Mouse (Mus musculus) gastrocnemius, postnatal 4 days (tissue): ENCODE data around the gene Pip5k1c. TPM values are rescaled to one million over a fixed set of nuclear protein-coding genes. Genes with fewer than 3 reads are reported as not detected.

Experiments used
- DNase-seq, 2 experiments: peaks; one replicate each; pipeline ENCODE4 v3.0.0; 2021 to 2022; ENCODE audit warnings: low spot score in 2 of 2, mixed read lengths in 2 of 2
- total RNA-seq, 2 experiments: library from RNA; stranded (reverse); gene quantifications; 2 replicates each; pipeline ENCODE4 v1.2.3; 2021

Gene Pip5k1c
- total RNA-seq, 2 experiments from 2014 or later: 35.8 TPM

- DNase-seq: no peak
These were observed 51.8 kb downstream of the Pip5k1c start for GRCm38 (mm10) chr10:81344421-81345161.

GRCm38 (mm10) chr10:81345162-81345534, 52.4 kb downstream of the Pip5k1c start:
- no peak for DNase-seq

DNA sequence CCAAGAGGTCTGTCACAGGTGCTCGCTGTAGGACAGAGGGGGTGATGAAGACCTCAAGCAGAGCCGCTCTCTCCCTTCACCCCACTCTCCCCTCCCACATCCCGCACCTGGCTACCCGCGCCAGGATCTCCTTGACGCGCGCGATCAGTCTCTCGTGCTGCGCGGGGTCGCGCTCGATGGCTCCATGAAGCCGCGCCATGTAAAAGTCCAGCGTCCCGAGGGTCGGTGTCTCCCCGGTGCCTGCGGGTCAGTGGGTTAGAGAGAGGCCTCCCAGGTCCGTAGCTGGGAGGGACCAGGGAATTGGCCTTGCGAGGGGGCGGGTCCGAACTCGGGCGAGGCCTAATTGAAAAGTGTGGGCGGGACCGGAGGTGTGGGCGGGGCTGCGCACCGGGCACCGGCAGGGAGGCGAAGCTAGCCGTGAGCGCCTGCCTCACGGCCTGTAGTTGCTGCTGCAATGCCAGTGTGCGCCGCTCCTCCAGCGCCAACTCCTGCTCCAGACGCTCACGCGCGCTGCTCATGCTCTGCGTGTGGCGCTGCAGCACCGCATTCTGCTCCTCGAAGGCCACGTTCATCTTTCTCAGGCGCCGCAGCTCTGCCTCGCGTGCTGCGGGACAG, 53.8 kb downstream of the Pip5k1c start:
- no peak for DNase-seq

DNA sequence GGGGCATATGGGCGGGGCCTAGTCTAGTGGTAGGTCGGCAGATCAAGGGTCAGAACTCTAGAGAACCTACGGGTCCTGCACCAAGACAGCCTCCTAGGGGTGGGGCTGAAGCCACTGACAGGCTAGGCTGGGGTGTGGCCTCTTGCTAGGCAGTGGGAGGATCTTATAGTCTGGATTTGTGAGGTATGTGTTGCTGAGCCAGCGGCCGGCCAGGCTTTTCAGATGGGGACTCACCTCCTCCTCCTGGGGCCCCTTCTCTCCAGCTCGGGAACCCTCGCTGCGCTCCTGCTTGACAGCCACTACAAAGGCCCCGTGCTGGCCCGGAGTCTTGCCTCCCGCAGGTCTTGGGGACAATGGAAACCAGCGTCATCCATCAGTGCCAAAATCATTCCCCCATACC, 56.4 kb downstream of the Pip5k1c start:
- no peak for DNase-seq

GRCm38 (mm10) chr10:81349961-81350350, 57.2 kb downstream of the Pip5k1c start:
- no peak for DNase-seq

DNA sequence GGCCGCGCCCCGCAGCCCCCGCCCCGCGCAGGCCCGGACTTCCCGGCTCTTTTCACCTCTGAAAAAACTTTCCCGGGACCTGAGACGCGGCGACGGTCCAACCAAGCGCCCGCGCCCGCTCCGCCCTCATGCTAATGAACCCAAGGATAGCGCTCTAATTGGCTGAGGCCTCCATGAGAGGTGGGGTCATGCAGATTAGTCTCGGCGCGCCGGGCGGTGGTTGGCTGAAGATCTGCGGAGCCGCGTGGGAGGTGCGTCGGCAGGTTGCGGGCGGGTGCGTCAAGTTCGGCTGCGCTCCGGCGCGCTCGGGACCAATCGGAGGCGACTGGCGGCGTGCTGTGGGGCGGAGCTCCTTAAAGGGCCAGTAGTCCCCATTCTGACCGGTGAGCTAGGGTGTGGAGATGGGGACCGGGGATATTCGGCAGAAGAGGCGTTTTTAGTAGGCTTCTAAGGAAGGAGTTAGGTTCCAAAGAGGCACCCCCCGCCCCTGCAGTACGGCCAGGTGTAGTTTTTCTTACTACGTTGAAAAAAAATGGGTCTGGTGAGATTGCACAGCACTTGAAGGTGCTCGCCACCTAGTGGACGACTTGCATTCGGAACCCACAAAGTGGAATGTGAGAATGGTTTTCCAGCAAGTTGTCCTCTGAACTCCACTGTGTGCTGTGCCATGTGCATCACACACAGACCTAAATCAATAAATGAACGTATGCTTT, 57.7 kb downstream of the Pip5k1c start, which contains the start of gene Hmg20b:
Gene Hmg20b, minus strand, starts transcription at position 130 of the 713 bp plus-strand sequence.
- DNase-seq: peak; percentile 98 to 99

GRCm38 (mm10) chr10:81351678-81352291, 59.0 kb downstream of the Pip5k1c start:
- no peak for DNase-seq

DNA sequence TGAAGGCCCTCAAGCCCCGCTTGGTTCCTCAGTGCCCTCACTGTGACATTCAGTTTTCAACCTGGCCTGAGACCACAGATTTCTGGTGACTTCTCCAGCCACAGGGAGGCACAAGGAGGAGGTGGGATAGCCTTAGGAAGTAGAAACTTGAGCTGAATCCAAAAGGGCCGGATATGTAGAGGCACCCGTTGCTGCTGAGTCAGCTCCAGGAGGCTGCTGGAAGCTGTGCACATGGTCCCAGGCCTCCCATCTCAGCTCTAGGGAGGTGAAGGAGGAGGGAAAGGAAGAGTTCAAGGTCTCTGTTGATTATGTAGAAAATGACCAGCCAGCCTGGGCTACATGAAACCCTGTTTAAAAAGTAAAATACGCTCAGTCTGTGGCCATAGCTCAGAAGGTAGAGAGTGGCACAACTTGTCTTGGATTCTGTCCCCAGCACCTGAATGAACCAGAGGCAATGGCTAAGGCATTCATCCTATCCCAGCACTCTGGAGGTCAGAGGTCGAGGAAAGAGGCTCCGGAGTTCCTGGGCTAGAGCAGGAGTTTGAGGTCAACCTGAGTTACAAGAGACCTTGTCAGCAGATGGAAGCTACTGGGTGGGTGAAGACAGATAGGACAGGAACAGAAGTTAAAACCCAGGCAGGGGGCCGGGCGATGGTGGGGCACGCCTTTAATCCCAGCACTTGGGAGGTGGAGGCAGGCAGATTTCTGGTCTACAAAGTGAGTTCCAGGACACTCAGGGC, 62.1 kb downstream of the Pip5k1c start:
- DNase-seq: no peak

DNA sequence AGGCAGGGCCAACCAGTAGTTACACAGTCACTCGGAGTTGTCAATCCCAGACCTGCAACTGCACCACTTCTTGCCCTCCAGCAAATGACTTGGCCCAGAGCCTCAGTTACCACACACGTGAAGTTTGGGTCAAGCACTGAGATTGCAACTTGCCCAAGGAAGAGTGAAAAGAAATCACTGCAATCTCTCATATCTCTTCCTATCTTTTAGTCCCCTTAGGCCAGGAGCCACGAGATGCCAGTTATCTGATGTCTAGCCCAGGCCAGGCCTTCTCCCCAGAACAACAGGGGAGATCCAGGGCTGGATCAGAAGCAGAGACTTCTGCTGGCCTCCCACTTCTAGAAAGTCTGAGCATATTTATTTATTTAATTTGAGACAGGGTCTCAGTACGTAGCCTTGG, 62.8 kb downstream of the Pip5k1c start:
- DNase-seq: no peak

DNA sequence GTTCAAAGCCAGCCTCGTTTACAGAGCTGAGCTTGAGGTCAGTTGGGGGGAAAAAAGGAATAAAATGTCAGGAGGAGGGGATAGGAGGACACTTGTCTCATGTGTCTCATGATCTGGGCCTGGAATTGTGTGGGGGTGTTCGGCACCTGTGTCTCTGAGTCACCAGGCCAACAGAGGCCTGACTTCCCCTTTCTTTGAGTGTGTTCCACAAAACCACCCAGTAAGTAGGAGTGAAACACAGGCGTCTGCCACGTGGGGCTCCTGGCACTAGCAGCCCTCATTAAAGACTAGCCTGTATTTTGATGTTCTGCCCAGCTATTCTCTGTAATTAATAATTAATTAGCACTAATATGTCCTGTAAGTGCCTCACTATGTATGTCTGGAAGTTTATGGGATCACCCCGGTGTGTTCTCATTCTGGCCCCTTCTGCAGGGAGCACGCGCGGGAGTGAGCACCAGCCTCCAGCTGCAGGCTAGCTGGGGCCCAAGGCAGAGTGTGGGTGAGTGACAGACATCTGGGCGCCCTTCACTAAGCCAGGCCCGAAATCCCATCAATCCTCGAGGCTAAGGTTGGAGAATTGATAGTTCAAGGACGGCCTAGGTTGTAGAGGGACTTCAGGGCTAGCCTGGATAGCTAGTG, 63.7 kb downstream of the Pip5k1c start:
- DNase-seq: no peak

- peak; percentile 90 to 94 for DNase-seq
These were observed 64.5 kb downstream of the Pip5k1c start, which contains the start of gene Mfsd12 for GRCm38 (mm10) chr10:81356991-81357844. Mfsd12 (plus strand) TSS chr10:81357491.

DNA sequence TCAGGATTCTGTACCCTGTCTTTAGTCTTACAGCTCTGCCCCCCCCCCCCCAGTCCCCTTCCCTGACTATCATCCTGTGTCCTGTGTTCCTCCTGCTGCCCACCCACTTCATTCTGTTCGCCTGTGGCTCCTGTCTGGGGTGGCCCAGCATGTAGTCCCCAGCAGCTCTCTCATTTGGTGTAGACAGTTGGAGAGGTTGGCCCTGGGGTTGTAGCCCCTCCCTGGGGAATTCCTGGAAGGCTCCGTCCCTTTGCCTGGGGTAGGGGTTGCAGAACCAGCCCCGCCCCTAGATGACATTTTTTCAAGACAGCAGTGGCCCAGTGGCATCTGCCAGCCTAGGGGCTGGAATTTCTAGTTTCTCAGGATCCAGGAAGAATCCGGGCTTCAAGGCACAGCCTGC, 65.4 kb downstream of the Pip5k1c start:
- no peak for DNase-seq

DNA sequence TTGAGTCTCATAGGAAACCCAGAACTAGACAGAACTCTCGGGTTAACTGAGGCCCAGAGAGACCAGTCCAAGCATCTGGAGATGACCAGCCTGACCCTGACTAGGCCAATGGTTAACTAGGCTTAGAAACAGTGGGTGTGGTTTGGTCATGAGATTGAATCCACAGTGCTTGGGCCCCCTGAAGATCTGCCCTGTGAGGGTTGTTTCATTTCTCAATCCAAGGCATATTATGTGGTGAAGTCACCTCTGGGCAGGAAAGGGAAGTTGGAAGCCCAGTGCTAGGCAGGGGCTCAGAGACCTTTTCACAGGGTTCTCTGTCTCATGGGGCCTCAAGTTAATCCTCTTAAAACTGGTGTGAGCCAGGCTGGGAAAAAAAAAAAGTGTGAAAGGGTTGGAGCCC, 66.1 kb downstream of the Pip5k1c start:
- no peak for DNase-seq

DNA sequence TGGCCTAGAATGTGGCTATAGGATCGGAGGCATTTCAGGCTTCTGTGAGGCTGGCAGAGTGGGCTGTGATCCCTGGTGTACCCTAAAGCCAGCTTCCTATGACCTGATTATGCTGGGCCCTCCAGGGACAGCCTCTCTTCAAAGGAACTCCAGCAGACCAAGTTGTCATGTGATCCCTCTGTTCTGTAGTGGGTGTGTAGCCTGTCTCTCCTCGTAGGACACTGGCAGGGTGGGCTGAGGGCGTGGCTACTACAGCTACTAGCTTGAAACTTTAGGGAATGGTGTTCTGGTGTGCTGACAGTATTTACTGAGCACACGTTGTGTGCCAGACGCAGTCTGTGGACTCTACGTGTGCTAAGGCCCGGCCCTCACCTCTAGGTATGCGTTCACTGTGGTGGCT, 68.0 kb downstream of the Pip5k1c start:
- DNase-seq: no peak

DNA sequence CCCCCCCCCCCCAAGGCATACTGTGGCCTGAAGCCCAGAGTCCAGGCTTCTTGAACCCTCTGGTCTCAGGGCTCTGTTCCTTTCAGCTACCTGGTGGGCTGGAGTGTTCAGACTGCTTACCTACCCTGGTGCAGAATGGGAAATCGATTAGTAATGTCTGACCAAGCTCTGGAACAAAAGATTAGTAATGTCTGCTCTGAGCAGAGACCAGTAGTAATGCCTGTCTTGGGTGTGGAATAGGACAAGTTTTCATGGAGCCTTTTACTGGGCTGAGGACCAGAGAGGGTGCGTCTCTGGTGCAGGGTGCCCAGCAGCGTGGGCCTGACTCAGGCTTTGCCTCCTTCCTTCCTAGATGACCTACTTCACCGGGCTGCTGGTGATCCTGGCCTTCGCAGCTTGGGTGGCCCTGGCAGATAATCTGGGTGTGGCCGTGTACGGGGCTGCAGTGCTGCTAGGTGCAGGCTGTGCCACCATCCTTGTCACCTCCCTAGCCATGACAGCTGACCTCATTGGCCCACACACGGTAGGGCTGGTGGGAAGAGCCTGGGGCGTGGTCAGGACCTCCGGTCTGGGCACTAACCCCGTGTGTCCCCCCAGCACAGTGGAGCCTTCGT, 69.7 kb downstream of the Pip5k1c start:
- no peak for DNase-seq

GRCm38 (mm10) chr10:81363436-81364346, 70.9 kb downstream of the Pip5k1c start:
- DNase-seq: no peak

GRCm38 (mm10) chr10:81364666-81365065, 71.9 kb downstream of the Pip5k1c start:
- DNase-seq: no peak

GRCm38 (mm10) chr10:81365073-81365472, 72.3 kb downstream of the Pip5k1c start:
- no peak for DNase-seq
